In the genomic region with DNA sequence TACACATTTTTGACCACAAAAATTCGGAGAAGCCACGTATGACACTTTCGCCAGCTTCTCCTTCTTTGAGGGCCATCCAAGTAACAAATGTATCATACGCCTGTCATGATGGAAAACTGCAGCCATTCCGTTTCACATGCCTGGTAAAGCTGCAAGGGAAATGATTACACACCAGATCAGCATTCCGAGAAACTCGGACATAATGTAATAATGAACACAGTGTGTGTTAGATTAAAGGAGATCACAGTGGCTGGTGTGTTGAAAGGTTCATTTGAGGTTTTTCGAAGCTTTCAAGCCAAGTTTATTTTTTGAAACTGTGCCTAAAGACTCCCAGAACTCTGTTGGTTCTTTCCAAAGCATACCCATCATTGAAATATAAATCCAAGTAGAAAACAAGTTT, we compare ENCODE assay signal across 26 mouse cellular contexts.
DNase-seq lines count a peak whose midpoint lies in the region; ATAC-seq lines count a peak whose summit lies in the region.
"Had no signal": no experiment of that assay in that cellular context is flagged by ENCODE, and none has a peak within 500 bp of the region (broad histone marks: within the 10 kb centered on the region; RNA-seq: fewer than 3 reads in every experiment).

No protein-coding gene starts in this region.

- H3K27me3 ChIP-seq in embryonic facial prominence, embryonic 14.5 days (replicated peaks; ENCODE audit: control insufficient read depth, insufficient read depth, low read length) = no peaks in the 10 kb centered on the region
- no peaks in the 10 kb centered on the region for H3K27me3 ChIP-seq in embryonic facial prominence, embryonic 10.5 days (replicated peaks; ENCODE audit: low read depth, poor library complexity, severe bottlenecking)
- H3K27me3 ChIP-seq: CH12.LX; embryonic facial prominence, embryonic 13.5 days; forebrain, embryonic 12.5 days; forebrain, embryonic 15.5 days had no signal

- no peak for ATAC-seq in embryonic facial prominence, embryonic 14.5 days (ENCODE audit: low read depth)
- ATAC-seq: activated CD4-positive, CD25-positive, alpha-beta regulatory T cell, adult 4 months; CD4-positive, CD25-positive, alpha-beta regulatory T cell, adult 4 months; forebrain, embryonic 15.5 days; forebrain, postnatal 0 days; Patski had no signal

- WGBS in embryonic facial prominence, embryonic 14.5 days = 54% methylated on average over 8 of the region's 8 CpGs
- 84% methylated on average over 8 of the region's 8 CpGs for WGBS in embryonic facial prominence, embryonic 10.5 days

- no peak overlapping the region for H3K9ac ChIP-seq in embryonic facial prominence, embryonic 14.5 days (ENCODE audit: low read depth, low read length)
- H3K9ac ChIP-seq: embryonic facial prominence, embryonic 13.5 days; forebrain, embryonic 12.5 days; forebrain, embryonic 15.5 days; forebrain, postnatal 0 days had no signal

- peaks cover 7% of the 10 kb centered on the region for H3K4me1 ChIP-seq in embryonic facial prominence, embryonic 14.5 days (ENCODE audit: control insufficient read depth, insufficient read depth, low read length)
- H3K4me1 ChIP-seq in embryonic facial prominence, embryonic 10.5 days = peaks cover 15% of the 10 kb centered on the region

- no peaks in the 10 kb centered on the region for H3K9me3 ChIP-seq in embryonic facial prominence, embryonic 14.5 days (ENCODE audit: control insufficient read depth, low read length)
- no peaks in the 10 kb centered on the region for H3K9me3 ChIP-seq in embryonic facial prominence, embryonic 10.5 days
- H3K9me3 ChIP-seq: embryonic facial prominence, embryonic 13.5 days; forebrain, embryonic 10.5 days; forebrain, embryonic 12.5 days; forebrain, embryonic 15.5 days; G1E had no signal

- no peaks in the 10 kb centered on the region for H3K36me3 ChIP-seq in embryonic facial prominence, embryonic 14.5 days (ENCODE audit: control insufficient read depth, insufficient read depth, low read length)
- H3K36me3 ChIP-seq in embryonic facial prominence, embryonic 10.5 days (replicated peaks) = no peaks in the 10 kb centered on the region
- H3K36me3 ChIP-seq: embryonic facial prominence, embryonic 13.5 days; forebrain, embryonic 10.5 days; forebrain, embryonic 12.5 days; forebrain, embryonic 15.5 days; G1E had no signal

- no peak overlapping the region for H3K4me3 ChIP-seq in embryonic facial prominence, embryonic 14.5 days (ENCODE audit: low read depth, low read length)
- H3K4me3 ChIP-seq in embryonic facial prominence, embryonic 10.5 days = no peak overlapping the region
- H3K4me3 ChIP-seq: embryonic facial prominence, embryonic 13.5 days; forebrain, embryonic 10.5 days; forebrain, embryonic 12.5 days; forebrain, embryonic 15.5 days had no signal

- peak; percentile 65 for DNase-seq in embryonic facial prominence, embryonic 14.5 days (ENCODE audit: low spot score)
- DNase-seq in embryonic facial prominence, embryonic 10.5 days (ENCODE audit: low spot score) = no peak
- DNase-seq in 3134 (ENCODE audit: extremely low read depth, insufficient read length, low spot score) = peak; percentile 39
- peak; percentile 77 for DNase-seq in Muller cell, postnatal 12 days (ENCODE audit: inconsistent ontology term)
- DNase-seq in fibroblast of lung, adult 2 months (ENCODE audit: low read depth) = peak; percentile 33
- DNase-seq in natural killer cell, adult 2 months (ENCODE audit: low spot score in 2 of 2) = no peak
- DNase-seq in lung, postnatal 25 days (ENCODE audit: low spot score) = no peak
- DNase-seq: adrenal gland, adult 8-10 months; adrenal gland, postnatal 14 days; adrenal gland, postnatal 36 days; B cell, adult 2 months; cerebellum, adult 11-12 months; cerebellum, adult 2 months; cerebellum, adult 9-10 months; cerebellum, postnatal 10 days; cerebellum, postnatal 25 days; forebrain, postnatal 0 days had no signal

- H3K27ac ChIP-seq in embryonic facial prominence, embryonic 14.5 days (replicated peaks; ENCODE audit: low read depth, low read length) = no peak overlapping the region
- no peak overlapping the region for H3K27ac ChIP-seq in embryonic facial prominence, embryonic 10.5 days (replicated peaks)
- H3K27ac ChIP-seq: embryonic facial prominence, embryonic 13.5 days; forebrain, embryonic 12.5 days; forebrain, embryonic 15.5 days had no signal

- H3K4me2 ChIP-seq in embryonic facial prominence, embryonic 14.5 days (ENCODE audit: low read depth, low read length) = no peak overlapping the region
- H3K4me2 ChIP-seq: embryonic facial prominence, embryonic 13.5 days; forebrain, embryonic 12.5 days; forebrain, embryonic 15.5 days had no signal

Comparison
In these comparisons a context has a peak if more than half of its experiments do, and no peak if none do; other contexts are left out.
1. DNase-seq: peak in embryonic facial prominence, embryonic 14.5 days (single experiment), 3134 (single experiment), Muller cell, postnatal 12 days (single experiment) and fibroblast of lung, adult 2 months (single experiment); none in embryonic facial prominence, embryonic 10.5 days (single experiment), natural killer cell, adult 2 months (0 of 2) and lung, postnatal 25 days (single experiment).